Mouse (Mus musculus): ENCODE measurements around the gene Mup11. TPM values are rescaled to one million over a fixed set of nuclear protein-coding genes. Genes with fewer than 3 reads are reported as not detected.

Mup11 gene
- not detected for total RNA-seq (2023)

GRCm38 (mm10) chr4:60662311-60662710 is at the start of gene Mup11:
Gene Mup11, minus strand, starts transcription at chr4:60662411.

Other genes starting within 250 kb of the Mup11 start
- not detected for gene Mup9, start 240.5 kb downstream of the Mup11 start, total RNA-seq (2023)
- gene Mup1, start 160.5 kb downstream of the Mup11 start, total RNA-seq (2023), result not detected
- not detected for gene Mup10, start 80.2 kb downstream of the Mup11 start, total RNA-seq (2023)
- not detected for gene Mup12, start 78.9 kb upstream of the Mup11 start, total RNA-seq (2023)
- gene Mup22, start 159.1 kb upstream of the Mup11 start, total RNA-seq (2023), result not detected

All from neutrophil, adult 59 days (primary cell).